Comparison of ENCODE assay signal across 8 mouse cellular contexts in genomic region chr17:78455114-78455513, GRCm38 (mm10). TPM values are rescaled to one million over a fixed set of nuclear protein-coding genes. Genes with fewer than 3 reads are reported as not detected.
DNase-seq lines count a peak whose midpoint lies in the region; TF ChIP-seq lines count a peak whose summit lies in the region.

No protein-coding gene starts in this region.

- H3K27me3 ChIP-seq in testis, adult 2 months (ENCODE audit: control insufficient read depth, insufficient read depth, low read length): no peaks in the 10 kb centered on the region

- H3K36me3 ChIP-seq in testis, adult 2 months (ENCODE audit: control insufficient read depth, insufficient read depth, low read length): no peaks in the 10 kb centered on the region

- TF ChIP-seq POLR2A in testis, adult 2 months (IDR thresholded peaks at IDR 0.05; ENCODE audit: control insufficient read depth, low read depth, low read length): no peak

- no peak overlapping the region for H3K4me3 ChIP-seq in testis, adult 2 months (ENCODE audit: control insufficient read depth, low read depth, low read length)

- no peak overlapping the region for H3K27ac ChIP-seq in testis, adult 2 months (ENCODE audit: control insufficient read depth, insufficient read depth, low read depth, low read length)

- peaks cover 5% of the 10 kb centered on the region for H3K4me1 ChIP-seq in testis, adult 2 months (ENCODE audit: control insufficient read depth, insufficient read depth, low read length)

- peak; percentile 97 for TF ChIP-seq CTCF in testis, adult 2 months (IDR thresholded peaks at IDR 0.05; ENCODE audit: control insufficient read depth, insufficient read depth, insufficient replicate concordance, low read depth, low read length)

- DNase-seq in A20 (ENCODE audit: low read depth, low spot score) (peak; percentile 71), ZHBTc4 (ENCODE audit: low read depth, low spot score) (peak; percentile 67)
- peak; percentile 85 to 87 for DNase-seq in cerebellum, postnatal 36 days
- DNase-seq in gastrocnemius, adult 18-20 months (ENCODE audit: low spot score): peak; percentile 79
- DNase-seq in kidney, adult 8-10 months: peak; percentile 64 to 87
- peak; percentile 78 for DNase-seq in left cerebral cortex, postnatal 4 days
- DNase-seq in natural killer cell, adult 2 months (ENCODE audit: low spot score in 2 of 2): peak; percentile 61 to 75

- intact Hi-C loops in left cerebral cortex, postnatal 4 days (cut with DNase I): no loop called here

RNA-seq across cellular contexts. Expression of gene Fez2, which starts 37.2 kb away (rescaled TPM):
- 10 to 100 TPM; 61.0 to 76.7 TPM for total RNA-seq in gastrocnemius, adult 18-20 months (2021)
- total RNA-seq in left cerebral cortex, postnatal 4 days (2021): 10 to 100 TPM; 48.9 to 49.4 TPM
- polyA plus RNA-seq in testis, adult 2 months (2012; rRNA removed): 7.0 and 7.1 TPM in 2 replicates

RNA-seq across cellular contexts. Expression of gene Vit, which starts 52.8 kb away (rescaled TPM):
- total RNA-seq in gastrocnemius, adult 18-20 months (2021): 1 to 10 TPM in 1 of 2 experiments, under 1 TPM in 1; 0.98 to 2.5 TPM
- 10 to 100 TPM in 1 of 2 experiments, 1 to 10 TPM in 1; 9.9 to 11.1 TPM for total RNA-seq in left cerebral cortex, postnatal 4 days (2021)
- polyA plus RNA-seq in testis, adult 2 months (2012; rRNA removed): 78.6 and 113 TPM in 2 replicates
